Mouse (Mus musculus): Measurements from ENCODE around the gene Cfap43.
A peak's percentile ranks its signal among the peaks of the same experiment; 100 is the strongest.
"Not testable (repeated sequence)": the region's sequence is repeated elsewhere in the genome, so short reads cannot be mapped to it uniquely, and the experiment has no call there.

Cfap43 gene

DNA sequence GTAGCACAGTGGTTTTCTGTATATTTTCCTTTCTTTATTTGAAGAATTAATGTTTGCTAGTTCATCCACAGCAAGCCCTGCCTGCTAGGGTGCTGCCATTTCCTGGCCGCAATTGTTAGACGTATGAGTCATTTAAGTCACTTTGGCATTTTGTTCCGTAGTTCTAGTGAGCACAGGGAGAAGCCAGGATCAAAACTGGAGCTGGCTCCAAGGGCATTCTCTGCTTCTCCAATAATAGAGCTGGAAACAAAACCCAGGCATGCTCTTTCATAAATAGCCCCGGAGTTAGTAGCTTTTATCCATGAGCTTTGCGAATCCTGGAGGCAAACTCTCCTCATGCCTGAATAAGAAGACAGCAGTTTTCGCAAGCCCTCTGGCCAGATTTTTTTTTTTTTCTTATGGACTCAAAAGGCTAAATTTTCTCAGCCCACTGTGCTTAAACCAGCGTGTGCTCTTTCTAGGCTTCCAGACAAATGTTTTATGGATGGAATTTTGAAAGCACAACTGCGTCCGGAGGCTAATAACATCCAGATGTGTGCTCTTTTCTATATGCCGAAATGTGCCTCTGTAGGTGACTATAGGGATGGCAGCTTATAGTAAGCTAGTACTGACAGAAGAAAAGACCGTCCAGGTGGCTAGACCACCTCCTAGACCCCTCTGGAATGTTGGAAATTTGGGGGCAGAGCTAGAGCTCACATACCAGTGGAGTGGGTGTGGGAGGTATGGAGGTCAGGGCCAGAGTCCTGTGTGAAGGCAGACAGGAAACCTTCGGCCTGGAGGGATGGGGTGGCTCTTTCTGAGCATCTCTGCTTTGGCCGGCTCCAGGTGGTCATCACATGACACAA lies 64.9 kb downstream of the Cfap43 start:
- DNase-seq (ENCODE audit: low spot score in 2 of 2), result no peak

DNA sequence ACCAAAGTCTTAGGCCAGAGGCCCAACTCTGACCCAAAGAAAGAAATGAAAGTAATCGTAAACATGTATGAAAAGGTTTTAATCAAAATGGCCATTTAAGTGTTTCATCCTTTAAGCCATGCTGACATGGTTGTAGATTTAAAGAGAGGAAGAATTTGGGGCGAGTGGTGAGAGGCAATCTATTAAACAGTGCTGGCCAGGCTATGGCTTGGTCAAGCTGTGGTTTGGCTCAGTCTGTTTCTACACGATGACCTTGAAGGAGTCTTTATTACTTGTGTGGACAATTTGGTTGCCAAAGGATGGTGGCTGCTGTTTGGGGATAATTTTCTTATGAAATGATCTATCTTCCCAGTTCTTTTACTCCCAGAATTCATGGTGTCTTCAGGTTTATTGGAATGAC lies 66.0 kb downstream of the Cfap43 start:
- DNase-seq (ENCODE audit: low spot score in 2 of 2), result no peak

DNA sequence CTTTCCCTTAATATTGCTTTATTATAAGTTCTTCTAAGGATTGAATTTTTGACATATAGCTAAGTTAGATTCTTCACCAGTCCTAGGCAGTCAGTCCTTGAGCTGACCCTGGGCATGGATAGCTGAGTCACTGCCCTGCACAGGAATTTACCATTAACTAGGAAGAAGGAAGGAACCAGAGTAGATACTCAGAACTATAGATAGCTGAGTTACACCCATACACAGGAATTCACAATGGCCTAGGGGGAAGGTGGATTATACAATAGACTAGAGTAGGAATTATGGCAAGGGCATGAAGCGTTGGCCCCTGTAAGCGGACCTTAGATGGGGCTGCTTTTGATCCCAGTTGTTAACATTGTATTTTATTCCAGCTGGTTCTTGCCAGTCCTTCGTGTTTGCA lies 67.0 kb downstream of the Cfap43 start:
- DNase-seq (ENCODE audit: low spot score in 2 of 2), result not testable (repeated sequence)

DNA sequence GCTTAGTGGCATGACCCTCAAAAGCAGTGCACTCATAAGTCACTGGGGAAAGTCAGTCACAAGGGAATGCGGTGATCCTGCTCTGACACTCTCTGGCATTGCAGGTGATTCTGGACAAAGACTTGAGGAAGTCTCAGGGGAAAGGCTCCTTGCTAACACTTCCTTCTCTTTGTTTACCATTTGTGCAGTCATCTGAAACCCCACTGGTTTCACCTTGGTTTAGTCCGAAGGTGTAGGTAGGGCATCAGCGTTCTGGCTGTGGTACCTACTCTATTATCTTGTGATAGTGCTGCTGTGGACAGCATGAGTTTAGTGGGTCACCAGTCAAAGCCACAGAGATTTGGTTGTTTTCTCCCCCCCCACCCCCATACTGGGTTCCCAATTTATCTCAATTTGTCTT lies 69.4 kb downstream of the Cfap43 start:
- no peak for DNase-seq (ENCODE audit: low spot score in 2 of 2)

DNA sequence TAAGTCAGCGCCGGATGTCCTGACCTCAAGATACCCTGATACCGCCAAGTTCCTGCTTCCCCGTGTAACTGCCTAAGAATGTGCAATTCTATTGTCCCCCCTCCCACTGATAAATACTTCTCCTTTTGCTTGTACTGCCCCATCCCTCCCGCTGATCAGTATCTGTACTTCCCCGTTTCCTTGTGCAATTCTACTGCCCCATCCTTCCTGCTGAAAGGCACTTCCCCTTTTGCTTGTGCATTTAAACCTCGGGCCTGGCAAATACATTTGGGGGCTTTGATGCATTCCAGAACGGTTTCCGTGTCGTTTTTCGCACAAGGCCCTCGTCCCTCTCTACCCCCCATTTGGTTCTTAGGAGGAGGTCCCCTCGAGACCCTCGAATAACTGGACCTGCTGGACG lies 77.9 kb downstream of the Cfap43 start:
- not testable (repeated sequence) for DNase-seq (ENCODE audit: low spot score in 2 of 2)

DNA sequence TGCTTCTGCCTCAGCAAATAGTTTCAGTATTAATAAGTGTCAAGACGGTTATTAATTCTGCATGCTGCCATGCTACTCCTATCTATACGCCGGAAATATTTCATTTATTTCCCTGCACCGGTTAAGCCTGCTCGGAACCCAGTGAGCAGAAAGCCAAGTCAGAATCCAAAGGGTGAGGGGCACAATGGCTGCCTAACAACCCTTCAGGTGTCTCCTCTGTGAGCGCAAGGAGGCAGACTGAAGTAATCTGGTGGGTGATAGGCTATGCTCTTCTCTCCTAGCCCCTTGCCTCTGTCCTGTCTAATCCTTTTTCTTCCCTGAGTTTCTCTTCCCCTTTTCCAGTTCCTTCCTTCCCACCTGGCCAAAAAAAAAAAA lies 81.6 kb downstream of the Cfap43 start:
- DNase-seq (ENCODE audit: low spot score in 2 of 2), result no peak

DNA sequence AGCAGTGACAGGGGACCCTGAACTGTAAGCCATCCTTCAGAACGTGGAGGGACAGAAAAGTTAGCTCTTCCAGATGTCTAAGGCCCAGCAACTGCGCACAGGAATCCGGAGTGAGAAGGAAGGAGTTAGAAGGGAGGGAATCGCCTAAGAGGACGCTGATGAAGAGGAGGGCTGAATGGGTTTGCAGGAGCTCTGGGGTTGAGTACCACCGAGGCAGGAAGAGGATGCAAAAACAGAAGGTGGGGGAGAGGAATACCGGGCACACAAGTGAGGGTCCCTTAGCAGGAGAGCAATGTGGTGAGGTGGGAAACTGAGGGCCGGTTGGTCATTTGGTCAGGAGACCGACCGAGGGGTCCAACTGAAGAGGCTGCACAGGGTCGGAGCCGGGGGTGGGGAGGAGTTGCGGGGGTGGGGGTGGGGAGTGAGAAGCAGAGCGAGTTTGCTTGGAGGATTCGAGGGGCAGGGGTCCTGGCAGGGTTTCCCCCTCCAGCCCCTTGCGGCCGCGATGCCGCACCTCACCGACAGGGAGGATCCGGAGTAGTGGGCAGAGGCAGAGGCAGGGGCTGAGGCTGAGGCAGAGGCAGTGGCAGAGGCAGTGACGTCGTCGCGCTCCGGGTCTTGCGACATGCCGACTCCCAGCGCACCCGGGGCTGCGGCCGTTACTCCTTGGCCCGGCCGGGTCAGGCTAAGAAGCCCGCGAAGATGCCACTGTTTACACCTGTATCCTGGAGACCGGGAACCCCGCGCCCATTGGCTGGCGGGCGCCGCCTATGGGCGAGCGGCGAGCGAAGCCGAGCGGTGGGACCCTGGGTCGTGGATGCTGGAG lies 82.2 kb downstream of the Cfap43 start:
- DNase-seq (ENCODE audit: low spot score in 2 of 2), result peak in 1 of 2 experiments; percentile 62

DNA sequence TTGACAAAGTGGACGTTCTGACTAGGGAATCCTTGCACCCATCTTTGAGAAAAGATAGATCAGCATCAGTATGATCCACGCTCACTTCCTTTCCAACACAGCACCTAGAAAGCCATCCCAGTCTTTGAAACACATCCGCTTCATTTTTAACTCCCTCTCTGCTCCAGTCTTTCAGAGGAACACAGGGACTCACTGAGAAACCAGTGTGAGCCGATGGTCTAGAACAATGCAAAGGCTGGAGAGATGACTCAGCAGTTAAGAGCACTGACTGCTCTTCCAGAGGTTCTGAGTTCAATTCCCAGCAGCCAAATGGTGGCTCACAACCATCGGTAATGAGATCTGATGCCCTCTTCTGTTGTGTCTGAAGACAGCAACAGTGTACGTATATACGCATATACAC lies 83.3 kb downstream of the Cfap43 start:
- no peak for DNase-seq (ENCODE audit: low spot score in 2 of 2)

DNA sequence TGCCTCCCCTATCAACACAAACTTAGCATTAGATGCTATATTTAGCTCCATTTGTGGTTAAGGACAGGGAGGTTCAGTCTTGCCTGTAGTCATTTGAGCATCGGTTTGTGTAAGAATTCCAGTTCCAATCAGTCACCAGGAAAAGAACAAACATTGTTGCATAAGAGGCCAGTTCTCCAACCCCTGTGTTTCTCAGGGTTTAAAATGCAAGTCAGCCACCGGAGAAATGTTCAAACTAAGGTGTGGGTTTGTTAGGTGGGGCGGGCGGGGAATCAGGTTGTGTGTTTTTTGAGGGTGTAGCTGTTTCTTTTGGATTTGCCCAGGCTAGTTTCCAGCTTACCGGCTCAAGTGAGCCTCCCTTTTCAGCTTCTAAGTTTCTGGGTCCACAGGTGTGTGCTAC lies 84.5 kb downstream of the Cfap43 start:
- no peak for DNase-seq (ENCODE audit: low spot score in 2 of 2)

DNA sequence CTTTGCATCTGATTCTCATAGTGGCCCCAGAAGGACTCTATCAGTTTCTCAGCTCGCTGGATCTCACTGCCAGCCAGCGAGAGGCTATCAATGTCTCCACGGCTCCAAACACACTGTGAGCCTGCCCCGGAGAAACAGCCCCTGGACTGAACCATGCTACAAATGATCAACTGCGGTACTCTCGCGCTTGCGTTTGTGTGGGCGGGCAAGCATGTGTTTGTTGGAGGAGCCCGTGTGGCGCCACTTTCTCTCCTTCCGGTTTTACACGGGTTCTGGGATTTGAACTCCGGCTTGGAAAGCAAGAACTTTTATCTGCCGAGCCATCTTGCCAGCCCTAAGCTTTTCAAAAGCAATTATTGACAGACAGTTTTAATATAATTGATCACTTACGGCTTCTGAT lies 86.8 kb downstream of the Cfap43 start:
- no peak for DNase-seq (ENCODE audit: low spot score in 2 of 2)

DNA sequence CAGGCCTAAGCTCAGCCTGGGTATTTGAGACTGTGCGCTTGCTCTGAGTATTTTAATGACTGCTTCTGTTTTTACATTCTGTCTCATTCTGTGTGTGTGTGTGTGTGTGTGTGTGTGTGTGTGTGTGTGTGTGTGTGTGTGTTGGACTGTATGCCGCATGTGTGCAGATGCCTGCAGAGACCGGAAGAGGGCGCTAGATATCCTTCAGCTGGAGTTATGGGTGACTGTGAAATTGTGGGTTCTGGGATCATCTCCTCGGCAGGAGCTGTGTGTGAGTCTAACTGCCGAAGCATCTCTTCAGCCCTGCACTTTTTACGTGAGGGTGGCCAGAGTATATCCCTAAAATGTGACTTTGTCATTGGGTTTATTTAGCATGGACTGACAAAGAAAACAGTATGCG lies 88.0 kb downstream of the Cfap43 start:
- DNase-seq (ENCODE audit: low spot score in 2 of 2), result no peak

DNA sequence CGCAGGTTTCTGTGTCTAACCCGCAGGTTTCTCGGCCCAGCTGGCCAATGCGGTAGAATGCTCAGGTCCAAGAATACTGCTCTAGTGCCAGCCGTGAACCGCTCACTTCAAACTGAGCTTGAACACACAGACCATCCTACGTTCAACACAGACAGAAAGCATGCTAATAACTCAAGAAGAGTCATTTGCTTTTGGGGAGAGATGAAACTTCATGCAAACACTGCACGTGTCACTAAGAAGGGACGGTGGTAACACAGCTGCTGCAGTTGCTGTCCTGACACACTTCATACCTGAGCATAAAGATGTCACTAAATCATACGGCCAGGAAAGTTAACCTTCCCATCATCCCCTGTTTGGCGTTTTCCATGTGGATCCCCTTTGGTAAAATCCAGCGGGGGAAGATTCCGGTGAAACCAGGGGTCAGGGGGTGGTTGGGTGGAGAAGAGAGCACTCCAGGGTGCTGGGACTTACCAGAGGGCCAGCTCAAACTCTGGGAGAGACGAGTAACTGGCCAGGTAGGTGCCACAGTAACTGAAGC lies 89.1 kb downstream of the Cfap43 start:
- no peak for DNase-seq (ENCODE audit: low spot score in 2 of 2)

DNA sequence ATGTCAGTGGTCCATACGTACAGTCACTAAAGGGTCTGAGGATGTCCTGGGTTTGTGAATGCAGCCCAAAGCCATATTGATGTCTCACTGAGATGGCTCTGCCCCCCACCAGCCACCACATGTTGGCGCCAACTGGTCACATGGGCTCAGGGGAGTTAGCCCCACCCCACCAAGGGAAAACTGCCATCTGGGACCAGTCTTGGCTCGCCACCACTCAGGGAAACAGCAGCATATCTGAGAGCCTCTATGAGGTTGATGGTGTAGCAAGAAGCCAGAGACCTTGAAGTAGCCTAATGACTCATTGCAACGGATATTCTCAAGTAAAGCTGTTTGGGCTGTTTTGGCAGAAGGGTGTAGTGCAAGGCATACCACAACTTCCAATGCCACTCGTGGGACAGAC lies 95.1 kb downstream of the Cfap43 start:
- DNase-seq (ENCODE audit: low spot score in 2 of 2), result no peak

DNA sequence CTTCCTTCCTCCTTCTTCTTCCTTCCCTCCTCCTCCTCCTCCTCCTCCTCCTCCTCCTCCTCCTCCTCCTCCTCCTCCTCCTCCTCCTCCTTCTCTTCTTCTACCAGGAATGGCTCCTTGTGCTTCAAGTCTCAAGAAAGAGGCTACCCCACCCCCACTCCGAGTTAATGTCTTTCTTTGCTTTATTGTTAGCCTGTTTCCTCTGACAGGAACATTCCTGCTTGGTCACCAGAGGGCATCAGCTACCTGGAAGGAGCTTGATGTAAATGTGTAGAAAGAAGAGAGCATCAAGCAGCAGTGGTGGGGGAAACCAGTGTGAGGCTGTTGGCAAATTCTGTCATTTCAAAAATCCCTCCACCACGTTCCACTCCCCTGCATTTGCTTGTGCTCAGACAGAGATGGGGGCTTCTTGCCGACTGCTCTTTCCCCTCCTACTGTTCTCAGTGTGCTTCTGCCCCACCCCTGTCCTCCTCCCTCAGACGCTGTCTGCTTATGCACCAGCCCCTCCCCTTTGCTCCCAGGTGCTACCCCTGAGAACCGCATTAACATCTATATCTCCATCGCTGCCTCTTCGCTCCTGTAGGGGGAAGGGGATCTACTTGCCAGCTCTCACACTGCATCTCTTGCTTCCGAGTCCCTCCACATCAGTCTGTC lies 96.8 kb downstream of the Cfap43 start:
- DNase-seq (ENCODE audit: low spot score in 2 of 2), result no peak

DNA sequence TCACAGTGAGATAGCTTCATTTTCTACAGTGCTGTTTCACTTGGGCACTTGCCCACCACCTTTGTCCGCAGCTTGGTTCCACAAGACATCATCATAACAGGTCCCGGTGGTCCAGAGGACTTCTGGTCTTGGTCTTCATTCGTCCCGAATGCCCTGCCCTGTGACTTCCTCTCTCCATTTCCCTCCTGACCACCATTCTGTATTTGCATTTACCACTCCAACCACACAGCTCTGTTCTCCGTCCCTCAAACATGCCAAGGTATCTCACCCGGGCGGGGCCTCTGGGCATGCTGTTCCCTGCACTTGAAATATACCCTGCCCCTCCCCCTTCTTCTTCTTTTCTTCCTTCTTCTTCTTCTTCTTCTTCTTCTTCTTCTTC lies 97.6 kb downstream of the Cfap43 start:
- DNase-seq (ENCODE audit: low spot score in 2 of 2), result no peak

DNA sequence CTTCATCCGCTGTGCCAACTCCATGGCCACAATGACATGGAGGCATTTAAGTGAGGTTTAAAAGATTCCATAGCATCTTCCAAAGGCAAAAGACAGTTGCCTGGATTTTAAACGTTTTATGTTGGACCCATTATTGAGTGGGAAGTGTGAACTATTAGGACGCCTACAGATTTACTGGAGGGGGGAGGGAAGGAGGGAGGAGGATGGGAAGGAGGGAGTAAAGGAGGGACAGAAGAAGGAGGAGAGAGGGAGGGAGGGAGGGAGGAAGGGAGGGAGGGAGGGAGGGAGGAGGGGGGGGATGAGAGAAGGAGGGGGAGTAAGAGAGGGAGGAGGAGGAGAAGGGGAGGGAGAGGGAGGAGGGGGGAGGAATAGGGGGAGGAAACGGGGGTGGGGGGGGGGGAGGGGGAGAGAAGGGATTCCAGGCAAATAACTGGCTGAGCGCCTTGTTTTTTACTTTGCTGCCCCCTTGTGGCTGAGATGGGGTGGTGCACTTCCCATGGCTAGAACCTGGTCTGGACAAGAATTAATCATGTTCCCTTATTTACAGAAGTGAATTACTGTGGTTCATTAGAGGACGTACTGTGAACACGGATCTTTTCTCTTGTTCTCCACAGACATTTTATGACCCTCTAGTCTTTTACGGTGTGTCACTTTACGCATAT lies 98.1 kb downstream of the Cfap43 start:
- DNase-seq (ENCODE audit: low spot score in 2 of 2), result peak in 1 of 2 experiments; percentile 75

DNA sequence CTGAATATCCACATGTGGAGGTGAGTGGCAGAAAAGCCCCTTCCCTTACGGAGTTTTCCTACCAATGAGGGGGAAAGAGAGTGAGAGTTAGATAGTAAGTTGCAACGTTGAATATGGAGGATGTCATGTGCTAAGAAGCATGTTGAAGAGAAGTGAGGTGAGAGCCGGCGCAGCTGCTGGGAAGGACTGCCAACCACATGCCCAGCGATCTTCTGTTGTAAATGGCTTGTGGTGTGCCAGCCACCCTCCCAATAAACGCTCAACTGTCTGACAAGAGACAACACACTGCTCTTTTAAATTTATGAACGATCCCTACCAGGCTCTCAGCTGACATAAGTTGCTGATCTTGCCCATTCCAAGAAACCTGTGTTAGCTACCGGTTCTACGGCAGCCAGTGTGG lies 101.4 kb downstream of the Cfap43 start:
- DNase-seq (ENCODE audit: low spot score in 2 of 2), result no peak

DNA sequence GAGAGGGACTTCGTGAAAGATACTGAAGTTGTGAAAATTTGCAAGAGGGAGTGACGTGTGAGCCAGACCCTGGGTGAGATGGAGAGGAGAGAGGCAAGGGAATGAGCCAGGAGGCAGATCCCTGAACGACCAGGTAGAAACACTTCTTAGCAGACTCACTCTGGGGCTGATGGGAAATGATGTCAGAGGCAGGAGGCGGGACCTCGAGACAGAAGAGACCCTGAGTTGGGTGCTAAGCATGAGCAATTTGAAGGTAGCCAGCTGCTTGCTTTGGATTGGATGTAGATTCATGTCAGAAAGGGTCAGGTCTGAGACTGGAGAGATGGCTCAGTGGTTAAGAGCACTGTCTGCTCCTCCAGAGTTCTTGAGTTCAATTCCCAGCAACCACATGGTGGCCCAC lies 104.4 kb downstream of the Cfap43 start:
- DNase-seq (ENCODE audit: low spot score in 2 of 2), result no peak

DNA sequence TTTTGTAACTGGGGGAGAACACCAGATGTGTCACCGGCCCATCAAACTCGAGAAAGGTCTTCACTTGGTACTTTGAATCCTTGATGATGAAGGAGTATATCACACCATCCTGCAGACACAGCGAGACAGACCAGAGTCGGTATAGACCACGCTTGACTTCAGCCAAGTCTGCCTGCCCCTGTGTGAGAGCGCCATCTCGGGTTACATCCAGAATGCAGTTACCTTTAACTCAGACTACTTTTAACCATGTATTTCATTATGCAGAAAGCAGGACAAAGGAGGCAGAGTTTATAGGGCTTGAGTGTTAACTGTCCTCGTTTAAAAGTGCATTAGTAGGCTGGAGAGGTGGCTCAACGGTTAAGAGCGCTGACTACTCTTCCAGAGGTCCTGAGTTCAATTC lies 107.0 kb downstream of the Cfap43 start:
- no peak for DNase-seq (ENCODE audit: low spot score in 2 of 2)

DNA sequence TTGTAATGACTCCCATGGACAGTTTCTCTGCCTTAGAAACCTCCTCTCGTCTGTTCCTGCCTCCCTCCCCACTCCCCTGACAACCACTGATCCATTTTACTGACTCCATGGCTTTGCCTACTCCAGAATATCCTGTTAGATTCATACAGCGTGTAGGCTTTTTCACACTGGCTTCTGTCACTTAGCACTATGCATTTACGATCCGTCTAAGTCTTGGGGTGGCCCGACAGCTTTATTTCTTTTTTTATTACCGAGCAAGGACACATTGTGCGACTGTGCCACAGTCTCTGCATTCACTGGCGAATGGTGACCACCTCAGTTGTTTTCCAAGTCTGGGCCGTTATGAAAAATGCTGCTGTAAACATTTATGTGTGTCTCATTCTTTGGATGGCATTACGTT lies 120.5 kb downstream of the Cfap43 start:
- DNase-seq (ENCODE audit: low spot score in 2 of 2), result no peak

DNA sequence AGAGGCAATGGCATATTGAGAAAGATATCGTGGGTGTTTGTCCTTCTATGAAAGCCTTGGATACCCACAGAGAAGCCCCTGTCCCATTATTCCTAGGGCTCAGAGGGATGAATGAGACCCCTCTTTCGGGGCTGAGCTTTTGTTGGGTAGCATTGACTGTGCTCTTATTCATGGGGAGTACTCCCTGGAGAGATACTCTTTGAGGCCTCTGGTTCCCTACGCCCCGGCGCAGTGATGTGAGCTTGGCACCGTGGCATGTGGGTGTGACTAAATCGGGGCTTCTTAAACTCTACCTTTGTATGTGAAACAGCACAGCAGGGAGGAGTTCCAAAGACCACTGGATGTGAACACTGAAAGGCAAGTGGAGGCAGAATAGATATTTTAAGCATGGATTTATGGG lies 122.4 kb downstream of the Cfap43 start:
- no peak for DNase-seq (ENCODE audit: low spot score in 2 of 2)

Measured in left cerebral cortex, adult 9 months (tissue).